Mouse (Mus musculus) lung, adult 2 months (tissue): ENCODE measurements around the gene Ghr.

Source experiments
- CTCF ChIP-seq: fragments of 200-500 bp; IDR thresholded peaks from 2 replicates; pipeline ENCODE4 v1.5.1; 2011; ENCODE audit warnings: mild to moderate bottlenecking, low read length, control low read depth; ENCODE audit not compliant: insufficient read depth
- POLR2A ChIP-seq: fragments of 200-500 bp; IDR thresholded peaks from 2 replicates; pipeline ENCODE4 v1.6.1; 2011; ENCODE audit warnings: low read depth, mild to moderate bottlenecking, control low read depth, low read length, borderline replicate concordance; ENCODE audit errors: extremely low read depth

DNA sequence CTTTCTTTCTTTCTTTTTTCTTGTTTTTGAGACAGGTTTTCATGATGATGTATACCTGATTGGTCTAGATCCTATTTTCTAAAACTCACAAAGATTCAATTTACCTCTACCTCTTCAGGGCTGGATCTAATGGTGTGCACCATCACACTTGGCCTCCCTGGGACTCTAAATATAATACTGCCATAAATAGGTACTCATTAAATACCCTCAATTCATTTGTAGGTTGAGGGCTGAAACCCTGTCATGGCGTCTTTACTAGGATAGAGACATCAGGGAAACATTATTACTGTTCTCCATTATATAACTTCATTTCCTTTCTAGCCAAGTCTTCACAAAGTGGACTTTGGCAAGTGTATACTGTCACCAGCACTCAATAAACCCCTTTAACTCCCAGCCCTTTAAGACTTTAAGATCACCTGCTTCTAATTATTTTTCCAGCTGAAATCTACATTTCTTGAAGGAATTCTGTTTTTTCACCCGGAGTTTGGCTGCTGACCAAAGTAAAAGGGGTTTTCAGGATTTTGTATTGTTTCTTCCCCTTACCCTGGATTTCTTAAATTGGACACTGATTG, 214.9 kb downstream of the Ghr start:
- no peak for TF ChIP-seq CTCF
- no peak for TF ChIP-seq POLR2A
